Mouse (Mus musculus): Measurements from ENCODE around the gene Pdc.
"Not testable (repeated sequence)": the region's sequence is repeated elsewhere in the genome, so short reads cannot be mapped to it uniquely, and the experiment has no call there.

The Pdc gene

DNA sequence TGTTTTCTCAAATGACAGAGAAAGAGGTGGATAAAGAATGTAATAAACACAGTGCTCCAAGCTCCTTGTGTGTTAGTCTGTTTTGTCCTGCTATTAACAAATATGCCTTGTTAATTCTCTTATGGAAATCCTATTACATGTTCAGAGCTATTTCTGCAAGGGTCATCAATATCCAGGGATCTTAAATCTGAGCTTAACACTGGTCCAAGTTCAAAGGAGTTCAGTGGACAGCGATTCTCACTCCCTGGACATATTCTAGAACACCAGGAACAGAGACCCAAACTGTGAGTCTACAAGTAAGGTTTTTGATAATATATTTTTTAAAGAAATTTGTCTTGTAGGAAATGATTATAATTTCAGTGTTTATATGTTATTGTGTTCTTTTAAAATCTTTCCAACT lies at the start of gene Pdc:
Pdc (plus strand) TSS at position 213 of the 400 bp plus-strand sequence.
- no peak for DNase-seq

DNA sequence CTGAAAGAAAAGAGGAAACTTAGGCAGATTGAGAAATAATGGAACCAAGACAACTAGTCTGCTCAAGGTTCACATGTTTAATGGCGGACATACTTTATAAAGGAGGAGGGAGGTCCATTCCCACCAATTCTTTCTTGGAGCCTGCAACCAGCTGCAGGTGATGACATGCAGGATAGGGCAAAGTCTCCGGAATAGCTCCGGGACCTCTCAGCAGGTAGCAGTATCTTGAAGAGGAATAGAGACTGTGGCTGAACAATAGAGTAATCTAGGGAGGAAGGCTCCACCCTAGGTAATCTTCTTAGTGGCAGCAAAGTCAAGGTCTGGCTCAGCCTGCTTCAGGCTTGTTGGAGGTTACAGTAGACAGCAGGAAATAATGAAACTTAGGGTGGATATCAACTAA lies 25.2 kb upstream of the Pdc start:
- DNase-seq = not testable (repeated sequence)

DNA sequence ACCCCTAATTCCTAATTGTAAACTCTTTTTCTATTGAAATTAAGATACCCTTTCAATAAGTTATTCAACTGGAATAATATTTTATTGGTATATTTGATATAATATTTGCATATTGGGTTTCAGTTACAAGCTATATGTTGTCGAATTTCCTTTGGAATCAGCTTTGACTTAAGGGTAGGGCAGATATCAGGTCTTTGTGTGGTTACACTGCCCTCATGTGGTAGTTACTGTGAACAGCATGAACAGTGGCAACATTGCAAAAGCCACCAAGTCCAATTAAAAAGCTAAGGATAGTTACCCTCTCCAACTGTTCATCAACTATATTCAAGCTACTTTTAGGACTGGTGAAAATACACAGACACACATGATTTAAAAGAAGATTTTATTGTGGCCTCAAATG lies 11.6 kb upstream of the Pdc start:
- DNase-seq = peak; percentile 32

DNA sequence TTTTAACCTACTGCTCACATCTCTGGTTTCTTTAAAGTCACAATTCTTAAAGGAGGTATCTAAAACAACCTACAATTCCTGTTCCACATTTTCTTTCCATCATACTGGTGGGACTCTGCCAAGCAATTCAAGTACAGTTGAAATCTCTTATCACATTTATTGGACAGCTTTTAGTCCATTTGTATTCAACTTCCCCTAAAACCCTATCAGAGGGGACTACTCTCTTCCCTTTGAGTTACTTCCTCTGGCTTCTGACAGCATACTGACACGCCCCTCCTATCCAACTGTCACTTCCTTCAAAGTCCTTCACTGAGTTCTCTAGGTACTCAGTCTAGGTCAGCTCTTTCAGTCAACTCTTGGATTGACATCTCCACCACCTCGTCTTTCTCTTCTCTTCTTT lies 15.9 kb downstream of the Pdc start:
- peak; percentile 2 for DNase-seq

DNA sequence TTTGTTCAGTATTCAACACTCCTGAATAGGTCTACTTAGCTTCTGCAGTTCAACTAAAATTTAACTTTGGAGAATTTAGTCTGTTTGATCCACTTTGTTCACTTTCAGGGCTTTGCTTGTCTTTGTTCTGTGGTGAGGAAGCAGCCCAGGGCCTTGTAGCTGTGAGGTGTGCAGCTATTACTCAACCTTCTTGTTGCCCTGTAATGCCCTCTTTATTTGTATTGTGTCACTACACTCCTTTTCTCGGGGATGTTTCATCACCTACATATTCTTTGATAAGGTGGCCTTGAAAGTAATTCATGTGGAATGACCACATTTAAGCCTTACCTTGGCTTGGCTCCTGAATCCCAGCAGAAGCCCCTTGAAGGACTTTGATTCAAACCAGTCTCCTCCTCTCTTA lies 41.6 kb downstream of the Pdc start:
- no peak for DNase-seq

DNA sequence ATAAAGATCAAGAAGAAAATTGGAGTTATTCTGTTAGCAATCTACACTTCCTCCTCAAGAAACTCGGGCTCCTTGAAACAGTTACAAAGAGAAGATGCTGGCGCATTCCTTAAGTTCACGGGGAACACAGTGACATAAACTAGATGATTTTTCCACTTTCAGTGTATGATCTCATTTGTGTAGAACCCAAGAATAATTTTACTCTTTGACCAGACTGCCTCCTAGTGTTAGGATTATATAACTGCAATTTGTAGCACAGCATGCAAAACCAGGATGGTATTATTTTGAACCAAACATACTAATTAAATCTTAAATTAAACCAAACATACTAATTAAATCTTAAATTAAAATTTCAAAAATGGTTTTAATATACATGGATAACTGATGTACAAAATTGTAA lies 53.7 kb downstream of the Pdc start:
- DNase-seq = no peak

DNA sequence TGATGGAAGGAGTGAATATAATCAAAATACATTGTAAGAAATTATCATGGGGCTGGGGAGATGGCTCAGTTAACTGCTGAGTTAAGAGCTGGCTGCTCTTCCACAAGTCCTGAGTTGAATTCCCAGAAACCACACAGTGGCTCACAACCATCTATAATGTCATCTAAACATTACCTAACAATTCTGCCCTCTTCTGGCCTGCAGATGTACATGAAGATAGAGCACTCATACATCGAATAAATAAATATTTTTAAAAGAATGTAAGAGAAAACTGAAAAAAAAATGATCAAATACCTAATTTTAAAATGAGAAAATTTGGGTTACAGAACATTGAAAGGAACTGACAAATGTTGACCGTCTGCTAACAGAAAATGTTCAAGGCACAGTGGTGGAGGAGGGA lies 55.0 kb downstream of the Pdc start:
- no peak for DNase-seq

All from lung, postnatal 36 days (tissue).